Mouse (Mus musculus) midbrain, embryonic 11.5 days (tissue): ENCODE data around the gene Zdhhc25. TPM values are rescaled to one million over a fixed set of nuclear protein-coding genes. Genes with fewer than 3 reads are reported as not detected.
A peak's percentile ranks its signal among the peaks of the same experiment; 100 is the strongest.

Experiments
- ATAC-seq: fragments of 200-750 bp; cut with Nextera tagmentation; 2 replicates; pipeline ENCODE4 v1.8.0; 2017; ENCODE audit warnings: moderate TSS enrichment, moderate library complexity; ENCODE audit not compliant: low FRiP score
- DNase-seq: peaks from one replicate; pipeline ENCODE4 v3.0.0; 2015; ENCODE audit warnings: low spot score; ENCODE audit errors: missing footprints
- H3K27ac ChIP-seq: fragments of 300-500 bp; sonication (generic); 2 replicates; pipeline ENCODE4 v1.5.1; 2014; ENCODE audit warnings: low read depth, low read length
- H3K27me3 ChIP-seq: fragments of 300-500 bp; sonication (generic); 2 replicates; pipeline ENCODE4 v1.6.1; 2014; ENCODE audit warnings: mild to moderate bottlenecking, low read length, moderate library complexity, mixed read lengths; ENCODE audit not compliant: control insufficient read depth, insufficient read depth
- H3K36me3 ChIP-seq: fragments of 300-500 bp; sonication (generic); 2 replicates; pipeline ENCODE4 v1.6.1; 2014; ENCODE audit warnings: mild to moderate bottlenecking, low read length, moderate library complexity, mixed read lengths; ENCODE audit not compliant: control insufficient read depth, insufficient read depth
- H3K4me1 ChIP-seq: fragments of 300-500 bp; sonication (generic); 2 replicates; pipeline ENCODE4 v1.6.1; 2014; ENCODE audit warnings: low read length; ENCODE audit not compliant: control insufficient read depth, insufficient read depth
- H3K4me2 ChIP-seq: fragments of 300-500 bp; sonication (generic); 2 replicates; pipeline ENCODE4 v1.6.1; 2014; ENCODE audit warnings: mild to moderate bottlenecking, moderate library complexity
- H3K4me3 ChIP-seq: fragments of 300-500 bp; sonication (generic); 2 replicates; pipeline ENCODE4 v1.5.1; 2014; ENCODE audit warnings: low read depth, low read length
- H3K9ac ChIP-seq: fragments of 300-500 bp; sonication (generic); 2 replicates; pipeline ENCODE4 v1.6.1; 2014; ENCODE audit warnings: low read length
- H3K9me3 ChIP-seq: fragments of 300-500 bp; sonication (generic); 2 replicates; pipeline ENCODE4 v1.6.1; 2016; ENCODE audit warnings: low read length; ENCODE audit not compliant: control insufficient read depth
- WGBS: fragments of 180-500 bp; shearing (Covaris S2); extraction: QIAGEN DNeasy Blood & Tissue Kit; methylation state at CpG from one replicate; pipeline ENCODE4 v1.1.7; 2014; 5-methylcytosine and 5-hydroxymethylcytosine counted together
- polyA plus RNA-seq: library from polyadenylated mRNA; unstranded; fragments of >200 nt; fragmentation: Nextera tagmentation; extraction: Ambion mirVana; gene quantifications from 2 replicates; pipeline ENCODE4 v1.2.1, GENCODE M21; 2014

Gene Zdhhc25
- polyA plus RNA-seq, 1 experiment from 2014 or later = not detected

DNA sequence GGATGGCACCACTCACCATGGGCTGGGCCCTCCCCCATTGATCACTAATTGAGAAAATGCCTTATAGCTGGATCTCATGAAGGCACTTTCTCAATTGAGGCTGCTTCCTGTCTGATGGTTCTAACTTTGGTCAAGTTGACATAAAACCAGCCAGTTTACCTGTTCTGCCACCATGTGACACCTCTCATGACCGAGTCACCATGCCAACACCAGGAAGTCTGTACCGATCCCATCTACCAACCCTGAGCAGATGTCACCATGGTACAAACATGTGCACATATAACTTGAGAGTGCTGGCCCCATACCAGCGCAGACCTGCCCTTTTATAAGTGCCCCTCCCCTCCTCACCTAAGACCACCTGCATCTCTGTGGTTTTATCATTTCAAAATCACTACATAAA, 2.4 kb downstream of the Zdhhc25 start:
- no peak overlapping the region for H3K4me2 ChIP-seq
- DNase-seq (no peak), ATAC-seq (no peak)
- H3K36me3 ChIP-seq = no peaks in the 10 kb centered on the region
- no peak overlapping the region for H3K9ac ChIP-seq
- H3K27ac ChIP-seq = no peak overlapping the region
- no peaks in the 10 kb centered on the region for H3K9me3 ChIP-seq
- H3K27me3 ChIP-seq = no peaks in the 10 kb centered on the region
- H3K4me3 ChIP-seq = no peak overlapping the region
- H3K4me1 ChIP-seq = no peaks in the 10 kb centered on the region
- 96% methylated on average over 3 of the region's 3 CpGs for WGBS

DNA sequence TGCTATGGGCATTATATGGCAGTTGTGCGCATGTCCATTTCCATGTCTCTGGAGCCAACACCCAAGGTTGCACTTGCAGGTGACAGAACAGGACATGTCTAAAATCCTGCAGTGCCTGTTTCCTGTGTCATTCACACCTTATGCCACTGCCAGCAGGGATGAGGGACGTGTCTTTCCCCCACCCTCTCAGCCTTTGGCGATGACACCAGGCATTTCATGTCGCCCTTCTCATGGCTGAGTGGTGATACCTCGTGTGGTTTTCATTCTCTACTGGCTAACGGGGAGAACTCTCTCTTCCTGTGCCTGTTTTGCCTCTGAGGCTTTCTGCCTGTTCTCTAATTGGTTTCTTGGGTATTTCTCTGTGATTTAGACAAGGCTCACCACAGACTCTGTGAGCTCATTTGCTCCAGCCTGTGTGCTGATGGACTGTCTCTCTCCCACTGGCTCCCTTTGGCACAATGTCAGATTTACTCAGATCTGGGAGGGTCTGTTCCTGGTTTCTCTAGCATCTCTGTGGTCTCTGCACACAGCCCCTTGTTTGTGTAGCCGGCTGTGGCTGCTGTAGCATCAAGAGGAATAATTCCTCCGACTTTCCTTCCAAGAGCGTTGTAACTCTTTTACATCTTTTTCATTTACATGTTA, 3.1 kb downstream of the Zdhhc25 start:
- Histone ChIP-seq H3K9ac (no peak overlapping the region), H3K9me3 (no peaks in the 10 kb centered on the region), H3K36me3 (no peaks in the 10 kb centered on the region), H3K27ac (no peak overlapping the region), H3K4me2 (no peak overlapping the region), H3K4me1 (no peaks in the 10 kb centered on the region), H3K4me3 (no peak overlapping the region), H3K27me3 (no peaks in the 10 kb centered on the region)
- WGBS = 83% methylated on average over 9 of the region's 9 CpGs
- no peak for ATAC-seq
- DNase-seq = peak; percentile 47

DNA sequence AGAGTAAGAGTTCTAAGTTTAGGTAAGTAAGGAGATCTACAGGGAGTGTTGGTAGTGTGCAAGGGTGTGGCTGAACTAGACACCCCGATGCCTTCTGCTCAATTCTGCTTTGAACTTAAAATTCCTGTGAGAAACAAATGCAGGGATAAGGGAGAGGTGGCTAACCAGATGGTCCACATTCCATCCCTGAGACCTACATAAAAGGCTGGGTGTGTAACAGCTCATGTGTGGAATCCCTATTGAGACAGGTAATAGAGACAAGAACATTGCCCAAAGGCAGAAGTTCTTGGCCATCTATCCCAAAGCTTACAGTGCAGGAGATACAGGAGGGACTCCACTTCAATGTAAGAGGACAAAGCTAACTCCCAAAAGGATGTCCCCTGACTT, 3.6 kb downstream of the Zdhhc25 start:
- DNase-seq = peak; percentile 8
- Histone ChIP-seq H3K36me3 (no peaks in the 10 kb centered on the region), H3K9me3 (no peaks in the 10 kb centered on the region), H3K4me3 (no peak overlapping the region), H3K27me3 (no peaks in the 10 kb centered on the region), H3K9ac (no peak overlapping the region), H3K4me2 (no peak overlapping the region), H3K27ac (no peak overlapping the region), H3K4me1 (no peaks in the 10 kb centered on the region)
- 90% methylated on average over 1 of the region's 1 CpGs for WGBS
- ATAC-seq = no peak

DNA sequence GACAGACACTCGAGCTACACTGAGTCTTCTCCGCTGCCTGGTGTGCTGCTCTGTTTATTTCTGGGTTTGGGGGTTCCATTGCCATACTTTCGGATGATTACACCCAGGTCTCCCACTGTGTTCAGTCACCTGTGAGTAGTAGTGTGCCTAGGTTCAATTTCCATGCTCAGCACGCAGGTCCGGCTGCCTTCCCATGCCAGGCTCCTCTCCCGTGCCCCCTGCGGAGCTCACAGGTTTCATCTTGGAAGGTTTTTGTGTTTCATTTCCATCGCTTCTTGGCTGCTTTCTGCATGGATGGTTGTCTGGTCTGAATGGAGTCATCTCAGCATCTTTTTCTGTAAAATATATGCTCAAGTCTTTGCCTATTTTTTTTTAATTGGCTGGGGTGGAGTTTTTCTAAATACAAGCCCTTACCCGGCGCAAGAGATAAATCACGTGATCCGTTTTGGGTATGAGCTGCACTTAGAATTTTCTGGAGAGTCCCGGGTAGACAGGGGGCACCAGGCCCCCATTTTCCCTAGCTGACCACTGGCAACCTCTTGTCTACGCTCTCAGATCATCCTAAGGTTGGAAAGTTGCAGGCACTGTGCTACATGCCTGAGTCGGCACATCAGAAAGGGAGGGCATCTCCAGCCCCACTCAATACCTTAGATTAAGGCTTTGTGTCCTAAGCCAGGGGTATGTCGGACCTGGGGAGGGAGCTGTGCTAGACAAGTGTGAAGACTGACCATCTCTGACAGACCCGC, 4.7 kb downstream of the Zdhhc25 start:
- Histone ChIP-seq H3K4me3 (no peak overlapping the region), H3K36me3 (no peaks in the 10 kb centered on the region), H3K27me3 (no peaks in the 10 kb centered on the region), H3K9me3 (no peaks in the 10 kb centered on the region), H3K9ac (no peak overlapping the region), H3K27ac (no peak overlapping the region), H3K4me1 (no peaks in the 10 kb centered on the region), H3K4me2 (no peak overlapping the region)
- 86% methylated on average over 17 of the region's 17 CpGs for WGBS
- DNase-seq (peak; percentile 54), ATAC-seq (no peak)

- H3K27me3 ChIP-seq = no peaks in the 10 kb centered on the region
- ATAC-seq (no peak), DNase-seq (no peak)
- no peaks in the 10 kb centered on the region for H3K36me3 ChIP-seq
- 84% methylated on average over 5 of the region's 5 CpGs for WGBS
- H3K27ac ChIP-seq = no peak overlapping the region
- H3K4me1 ChIP-seq = no peaks in the 10 kb centered on the region
- H3K4me3 ChIP-seq = no peak overlapping the region
- H3K9me3 ChIP-seq = no peaks in the 10 kb centered on the region
- H3K9ac ChIP-seq = no peak overlapping the region
- no peak overlapping the region for H3K4me2 ChIP-seq
These were observed 5.3 kb downstream of the Zdhhc25 start for GRCm38 (mm10) chr15:88605415-88605785.

DNA sequence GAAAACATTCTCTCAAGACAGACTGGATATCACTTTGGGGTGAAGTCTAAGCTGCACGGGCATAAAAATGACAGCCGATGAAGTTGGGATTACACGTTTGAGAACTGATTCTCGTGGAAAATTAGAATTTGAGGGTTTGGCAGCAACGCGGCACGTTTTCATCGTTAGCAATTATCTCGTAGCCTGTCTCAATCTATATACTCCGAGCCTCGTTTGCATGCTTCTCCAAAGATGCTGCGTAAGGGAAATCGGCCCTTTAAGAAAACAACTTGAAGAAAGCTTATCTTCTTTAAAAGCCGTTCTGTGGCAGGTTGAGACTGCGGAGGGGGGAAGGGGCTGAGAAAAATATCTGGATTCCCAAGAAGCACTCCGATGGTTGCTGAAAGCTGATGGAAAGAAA, 17.0 kb downstream of the Zdhhc25 start:
- no peak overlapping the region for H3K27ac ChIP-seq
- no peak overlapping the region for H3K4me3 ChIP-seq
- no peaks in the 10 kb centered on the region for H3K4me1 ChIP-seq
- H3K9ac ChIP-seq = no peak overlapping the region
- ATAC-seq = no peak
- H3K4me2 ChIP-seq = no peak overlapping the region
- no peaks in the 10 kb centered on the region for H3K27me3 ChIP-seq
- no peaks in the 10 kb centered on the region for H3K9me3 ChIP-seq
- no peaks in the 10 kb centered on the region for H3K36me3 ChIP-seq
- DNase-seq = no peak
- 90% methylated on average over 16 of the region's 16 CpGs for WGBS

- Histone ChIP-seq H3K9ac (no peak overlapping the region), H3K9me3 (no peaks in the 10 kb centered on the region), H3K4me3 (no peak overlapping the region), H3K4me2 (no peak overlapping the region), H3K27me3 (no peaks in the 10 kb centered on the region), H3K4me1 (no peaks in the 10 kb centered on the region), H3K27ac (no peak overlapping the region), H3K36me3 (no peaks in the 10 kb centered on the region)
- WGBS = 81% methylated on average over 17 of the region's 17 CpGs
- DNase-seq (peak; percentile 86), ATAC-seq (no peak)
These were observed 18.1 kb downstream of the Zdhhc25 start for GRCm38 (mm10) chr15:88618008-88618773.

DNA sequence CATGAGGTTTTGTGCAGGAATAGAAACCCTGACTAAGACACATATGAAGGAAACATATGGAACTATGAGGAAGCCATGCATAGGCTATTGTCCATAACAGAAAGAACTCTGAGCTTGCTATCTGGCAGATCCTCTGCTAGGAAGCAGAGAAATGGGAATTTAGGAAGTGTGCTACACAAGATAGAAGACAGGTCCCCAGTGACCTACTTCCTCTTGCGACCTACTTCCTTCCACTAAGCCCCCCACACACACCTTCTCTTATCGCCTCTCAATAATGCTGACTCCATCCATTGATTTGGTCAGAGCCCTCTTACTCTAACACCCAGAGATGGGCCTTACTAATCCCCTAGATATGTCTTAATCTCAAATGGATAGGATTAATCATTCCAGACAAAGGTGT, 19.9 kb downstream of the Zdhhc25 start:
- Histone ChIP-seq H3K4me3 (no peak overlapping the region), H3K27ac (no peak overlapping the region), H3K9ac (no peak overlapping the region), H3K27me3 (no peaks in the 10 kb centered on the region), H3K36me3 (no peaks in the 10 kb centered on the region), H3K4me1 (no peaks in the 10 kb centered on the region), H3K9me3 (no peaks in the 10 kb centered on the region), H3K4me2 (no peak overlapping the region)
- no peak for ATAC-seq
- DNase-seq = no peak
- WGBS = 81% methylated on average over 2 of the region's 2 CpGs

DNA sequence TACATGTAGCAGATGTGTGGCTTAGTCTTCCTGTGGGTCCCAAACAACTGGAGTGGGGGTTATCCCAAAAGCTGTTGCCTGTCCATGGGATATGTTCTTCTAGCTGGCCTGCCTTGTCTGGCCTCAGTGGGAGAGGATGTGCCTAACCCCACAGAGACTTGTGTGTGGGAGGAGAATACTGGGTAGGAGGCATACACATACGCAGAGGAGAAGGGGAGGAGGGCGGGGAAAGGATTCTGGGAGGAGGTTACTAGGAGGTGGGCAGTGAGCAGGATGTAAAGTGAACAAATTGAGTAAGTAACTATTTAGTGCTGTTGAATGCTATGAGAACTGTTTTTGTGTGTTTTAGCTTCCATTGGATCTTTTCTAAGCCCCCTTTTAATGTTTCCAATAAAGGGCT, 23.8 kb downstream of the Zdhhc25 start:
- Histone ChIP-seq H3K4me2 (no peak overlapping the region), H3K4me1 (no peaks in the 10 kb centered on the region), H3K27ac (no peak overlapping the region), H3K27me3 (no peaks in the 10 kb centered on the region), H3K4me3 (no peak overlapping the region), H3K36me3 (no peaks in the 10 kb centered on the region), H3K9ac (no peak overlapping the region), H3K9me3 (no peaks in the 10 kb centered on the region)
- DNase-seq = no peak
- ATAC-seq = no peak
- 98% methylated on average over 2 of the region's 2 CpGs for WGBS
